Mouse (Mus musculus) liver, embryonic 14.5 days (tissue): ENCODE data around the gene AI661453. TPM values are rescaled to one million over a fixed set of nuclear protein-coding genes. Genes with fewer than 3 reads are reported as not detected.

Source experiments
- ATAC-seq: fragments of 200-750 bp; cut with Nextera tagmentation; 2 replicates; pipeline ENCODE4 v1.8.0; 2017; ENCODE audit warnings: moderate number of reproducible peaks, mild to moderate bottlenecking, moderate library complexity; ENCODE audit not compliant: insufficient read depth
- DNase-seq, 3 experiments: peaks; one replicate each; pipeline ENCODE4 v3.0.0-alpha.2; 2012 to 2013; ENCODE audit warnings: low read depth in 3 of 3, low spot score in 3 of 3
- H3K27ac ChIP-seq: fragments of 300-500 bp; sonication (generic); 2 replicates; pipeline ENCODE4 v1.5.1; 2014; ENCODE audit warnings: moderate library complexity, mild to moderate bottlenecking, control low read depth, inconsistent platforms
- H3K27me3 ChIP-seq: fragments of 300-500 bp; sonication (generic); 2 replicates; pipeline ENCODE4 v1.6.1; 2014; ENCODE audit warnings: mild to moderate bottlenecking, low read length, moderate library complexity; ENCODE audit not compliant: control insufficient read depth, insufficient read depth
- H3K36me3 ChIP-seq: fragments of 300-500 bp; sonication (generic); replicated peaks from 2 replicates; pipeline ENCODE4 v1.6.1; 2014; ENCODE audit warnings: low read depth; ENCODE audit not compliant: control insufficient read depth, insufficient read depth
- H3K4me1 ChIP-seq, 2 experiments: fragments of 200-500 bp in 1 of 2; fragments of 300-500 bp in 1 of 2; sonication (generic) in 1 of 2; replicated peaks; 2 replicates each; pipeline ENCODE4 v1.6.1; 2012 to 2014; ENCODE audit warnings: antibody characterized with exemption in 1 of 2, inconsistent platforms in 1 of 2, low read length in 1 of 2; ENCODE audit not compliant: control insufficient read depth in 2 of 2, insufficient read depth in 2 of 2
- H3K4me2 ChIP-seq: fragments of 300-500 bp; sonication (generic); 2 replicates; pipeline ENCODE4 v1.6.1; 2014; ENCODE audit warnings: low read depth, mild to moderate bottlenecking, control low read depth, moderate library complexity
- H3K4me3 ChIP-seq, 2 experiments: fragments of 200-500 bp in 1 of 2; fragments of 300-500 bp in 1 of 2; sonication (generic) in 1 of 2; 2 replicates each; pipeline ENCODE4 v1.5.1; 2012 to 2014; ENCODE audit warnings: low read depth in 2 of 2, low read length in 2 of 2, mild to moderate bottlenecking in 2 of 2, control low read depth in 1 of 2, inconsistent platforms in 1 of 2, moderate library complexity in 1 of 2; ENCODE audit not compliant: insufficient read depth in 1 of 2
- H3K9ac ChIP-seq: fragments of 300-500 bp; sonication (generic); replicated peaks from 2 replicates; pipeline ENCODE4 v1.6.1; 2014; ENCODE audit warnings: mild to moderate bottlenecking, control low read depth, moderate library complexity
- H3K9me3 ChIP-seq: fragments of 300-500 bp; sonication (generic); 2 replicates; pipeline ENCODE4 v1.6.1; 2016; ENCODE audit warnings: low read length, mixed read lengths; ENCODE audit not compliant: control insufficient read depth
- CTCF ChIP-seq: IDR thresholded peaks from 2 replicates; pipeline ENCODE4 v1.5.1; 2016; ENCODE audit warnings: antibody characterized with exemption, low read depth, control low read depth
- EP300 ChIP-seq: IDR thresholded peaks from 2 replicates; pipeline ENCODE4 v1.6.1; 2016; ENCODE audit warnings: antibody characterized with exemption, low read depth
- WGBS: fragments of 180-500 bp; shearing (Covaris S2); extraction: QIAGEN DNeasy Blood & Tissue Kit; methylation state at CpG from one replicate; pipeline ENCODE4 v1.1.7; 2014; ENCODE audit not compliant: insufficient replicate concordance; 5-methylcytosine and 5-hydroxymethylcytosine counted together
- polyA plus RNA-seq, 2 experiments: library from polyadenylated mRNA; depleted of rRNA in 1 of 2; stranded (reverse) in 1 of 2; unstranded in 1 of 2; fragments of >200 nt; fragmentation: Nextera tagmentation in 1 of 2; extraction: Ambion mirVana in 1 of 2; gene quantifications; 2 replicates each; pipeline versions ENCODE4 v1.2.1 to v1.2.3; 2012 to 2014

The AI661453 gene
- polyA plus RNA-seq, 2 experiments = 0.42 to 0.56 TPM

- Histone ChIP-seq H3K4me3 (no peak overlapping the region), H3K4me1 (peaks cover 8 to 28% of the 10 kb centered on the region in 2 experiments), H3K36me3 (no peaks in the 10 kb centered on the region), H3K4me2 (no peak overlapping the region), H3K27ac (no peak overlapping the region), H3K27me3 (no peaks in the 10 kb centered on the region), H3K9ac (no peak overlapping the region), H3K9me3 (no peaks in the 10 kb centered on the region)
- ATAC-seq = no peak
- WGBS = 74% methylated on average over 11 of the region's 11 CpGs
- DNase-seq = no peak
- TF ChIP-seq CTCF = no peak
- TF ChIP-seq EP300 = no peak
These were observed 10.1 kb downstream of the AI661453 start for GRCm38 (mm10) chr17:47446561-47446960.

DNA sequence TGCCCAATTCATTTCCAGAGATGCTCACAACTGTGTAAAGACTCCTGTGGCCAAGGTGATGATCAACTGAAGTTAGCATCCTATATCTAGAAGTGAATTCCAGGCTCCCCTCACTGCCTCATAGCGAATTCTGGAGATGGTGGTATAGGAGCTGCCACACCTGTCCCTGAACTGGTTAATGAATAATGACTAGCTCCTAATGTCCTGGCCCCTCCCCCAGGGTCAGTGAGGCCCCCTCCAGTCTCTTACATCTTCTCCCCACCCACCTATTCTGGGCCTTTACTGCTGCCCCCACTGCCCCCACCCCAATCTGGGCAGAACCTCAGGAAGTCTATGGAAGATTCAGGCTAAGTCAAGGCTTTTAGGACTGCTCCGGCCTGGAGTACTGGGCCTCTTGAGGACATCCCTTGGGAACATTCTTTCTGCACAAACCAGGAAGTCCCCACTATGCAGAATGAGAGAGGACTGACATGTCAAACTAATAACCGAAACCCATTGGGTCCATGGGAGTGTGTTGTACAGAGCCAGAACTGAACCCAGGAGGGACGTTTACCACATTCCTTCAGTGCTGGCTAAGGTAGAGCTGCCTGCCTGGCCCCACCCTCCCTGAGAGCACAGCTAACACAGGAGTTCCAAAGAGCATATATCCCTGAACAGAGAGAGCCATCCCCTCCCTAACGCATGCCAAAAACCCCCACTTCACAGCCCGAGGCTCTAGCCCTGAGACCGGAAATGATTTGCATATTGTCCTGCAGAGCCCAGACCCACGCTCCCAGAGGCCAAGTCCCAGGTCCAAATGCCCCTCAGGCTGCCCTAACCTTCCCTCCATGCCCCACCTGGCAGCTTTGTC lies 12.3 kb downstream of the AI661453 start:
- Histone ChIP-seq H3K27ac (no peak overlapping the region), H3K4me1 (peaks cover 8 to 28% of the 10 kb centered on the region in 2 experiments), H3K27me3 (no peaks in the 10 kb centered on the region), H3K4me2 (no peak overlapping the region), H3K9ac (no peak overlapping the region), H3K36me3 (no peaks in the 10 kb centered on the region), H3K9me3 (no peaks in the 10 kb centered on the region), H3K4me3 (no peak overlapping the region)
- no peak for DNase-seq
- ATAC-seq = no peak
- 36% methylated on average over 8 of the region's 8 CpGs for WGBS
- TF ChIP-seq CTCF (no peak), EP300 (no peak)

DNA sequence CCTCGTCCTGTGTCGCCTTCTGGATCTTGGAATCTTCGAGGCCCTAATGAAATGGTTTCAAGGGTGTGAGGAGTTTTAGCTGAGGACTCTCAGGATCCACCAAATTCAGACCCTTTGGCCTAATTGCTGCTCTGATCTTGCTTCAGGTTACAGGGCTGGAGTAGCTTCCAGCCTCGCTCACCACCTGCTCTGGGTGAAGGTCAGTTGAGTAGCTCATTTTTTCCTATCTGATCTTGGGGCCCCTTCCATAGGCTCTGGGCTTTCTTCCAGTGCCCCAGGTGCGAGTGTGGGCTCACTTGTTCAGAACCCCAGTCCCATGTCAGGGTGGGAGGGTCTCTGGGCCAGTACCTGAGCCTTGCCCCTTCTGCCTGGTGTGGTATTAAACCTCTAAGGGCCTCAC lies 13.0 kb downstream of the AI661453 start:
- TF ChIP-seq CTCF (no peak), EP300 (no peak)
- WGBS = 64% methylated on average over 5 of the region's 5 CpGs
- no peaks in the 10 kb centered on the region for H3K27me3 ChIP-seq
- H3K4me2 ChIP-seq = no peak overlapping the region
- DNase-seq (no peak), ATAC-seq (no peak)
- no peaks in the 10 kb centered on the region for H3K9me3 ChIP-seq
- H3K4me1 ChIP-seq = peaks cover 8 to 30% of the 10 kb centered on the region in 2 experiments
- no peak overlapping the region for H3K9ac ChIP-seq
- H3K36me3 ChIP-seq = no peaks in the 10 kb centered on the region
- H3K27ac ChIP-seq = no peak overlapping the region
- H3K4me3 ChIP-seq = no peak overlapping the region

DNA sequence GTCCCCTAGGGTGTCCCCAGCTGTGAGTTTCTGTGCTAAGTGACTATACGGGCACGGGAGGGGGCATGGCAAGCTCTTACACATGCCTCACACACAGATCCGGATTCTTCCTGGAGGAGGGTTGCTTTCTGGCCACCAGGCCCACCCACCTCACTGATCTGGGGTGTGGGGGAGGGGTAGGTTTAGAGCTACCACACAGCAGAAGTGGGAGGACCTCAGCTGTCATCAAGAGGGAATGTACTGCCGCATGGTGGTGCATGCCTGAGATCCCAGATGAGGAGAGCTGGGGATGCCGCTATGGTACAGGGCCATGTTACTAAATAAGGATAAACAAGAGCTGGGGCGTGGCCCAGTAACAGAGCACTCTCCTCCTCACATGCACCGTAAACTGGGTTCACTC lies 13.8 kb downstream of the AI661453 start:
- TF ChIP-seq EP300 (no peak), CTCF (no peak)
- DNase-seq = no peak
- no peak for ATAC-seq

DNA sequence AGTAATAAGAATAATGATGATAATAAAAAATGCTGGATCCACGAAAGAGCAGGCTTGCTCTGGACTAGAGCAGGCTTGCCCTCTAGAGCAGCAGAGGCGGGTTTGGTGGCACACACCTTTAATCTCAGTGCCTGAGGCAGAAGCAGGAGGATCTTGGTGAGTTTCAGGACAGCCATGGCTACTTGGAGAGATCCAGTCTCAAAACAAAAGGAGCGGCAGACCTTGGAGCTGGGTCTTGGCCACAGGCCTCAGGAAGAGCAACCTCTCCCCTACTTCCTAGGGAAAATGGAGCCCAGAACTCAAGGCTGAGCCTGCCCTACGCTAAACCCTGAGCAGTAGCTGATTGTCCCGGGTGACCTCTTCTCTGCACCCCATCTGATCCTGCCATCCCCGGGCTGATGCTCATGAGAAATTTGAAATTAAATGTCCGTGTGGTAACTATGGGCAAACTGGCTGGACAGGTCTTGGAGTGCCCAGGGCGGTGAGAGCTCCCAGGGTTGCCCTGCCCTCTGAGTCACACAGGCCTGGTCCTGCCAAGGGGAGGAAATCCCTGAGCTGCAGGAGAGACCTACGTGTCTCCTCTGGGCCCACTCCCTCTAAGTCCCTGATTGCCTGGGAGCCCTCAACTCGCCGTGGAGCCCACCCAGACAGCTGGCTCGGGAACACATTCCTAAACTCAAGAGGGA lies 14.6 kb downstream of the AI661453 start:
- DNase-seq = no peak
- TF ChIP-seq CTCF = no peak
- TF ChIP-seq EP300 = no peak
- Histone ChIP-seq H3K4me1 (peaks cover 6 to 31% of the 10 kb centered on the region in 2 experiments), H3K27ac (no peak overlapping the region), H3K9me3 (no peaks in the 10 kb centered on the region), H3K27me3 (no peaks in the 10 kb centered on the region), H3K4me2 (no peak overlapping the region), H3K9ac (no peak overlapping the region), H3K4me3 (no peak overlapping the region), H3K36me3 (no peaks in the 10 kb centered on the region)
- ATAC-seq = no peak
- WGBS = 66% methylated on average over 12 of the region's 12 CpGs

More for the DNA sequence above, 13.8 kb downstream of the AI661453 start:
- no peaks in the 10 kb centered on the region for H3K9me3 ChIP-seq
- H3K36me3 ChIP-seq = no peaks in the 10 kb centered on the region
- WGBS = 46% methylated on average over 7 of the region's 7 CpGs
- H3K27ac ChIP-seq = no peak overlapping the region
- H3K9ac ChIP-seq = no peak overlapping the region
- H3K4me3 ChIP-seq = no peak overlapping the region
- H3K4me2 ChIP-seq = no peak overlapping the region
- peaks cover 8 to 35% of the 10 kb centered on the region in 2 experiments for H3K4me1 ChIP-seq
- no peaks in the 10 kb centered on the region for H3K27me3 ChIP-seq
